Mouse (Mus musculus): Measurements from ENCODE around the gene Inppl1. TPM values are rescaled to one million over a fixed set of nuclear protein-coding genes. Genes with fewer than 3 reads are reported as not detected.
A peak's percentile ranks its signal among the peaks of the same experiment; 100 is the strongest.

Inppl1 gene
- polyA plus RNA-seq, 1 experiment from 2014 or later = 44.6 TPM

DNA sequence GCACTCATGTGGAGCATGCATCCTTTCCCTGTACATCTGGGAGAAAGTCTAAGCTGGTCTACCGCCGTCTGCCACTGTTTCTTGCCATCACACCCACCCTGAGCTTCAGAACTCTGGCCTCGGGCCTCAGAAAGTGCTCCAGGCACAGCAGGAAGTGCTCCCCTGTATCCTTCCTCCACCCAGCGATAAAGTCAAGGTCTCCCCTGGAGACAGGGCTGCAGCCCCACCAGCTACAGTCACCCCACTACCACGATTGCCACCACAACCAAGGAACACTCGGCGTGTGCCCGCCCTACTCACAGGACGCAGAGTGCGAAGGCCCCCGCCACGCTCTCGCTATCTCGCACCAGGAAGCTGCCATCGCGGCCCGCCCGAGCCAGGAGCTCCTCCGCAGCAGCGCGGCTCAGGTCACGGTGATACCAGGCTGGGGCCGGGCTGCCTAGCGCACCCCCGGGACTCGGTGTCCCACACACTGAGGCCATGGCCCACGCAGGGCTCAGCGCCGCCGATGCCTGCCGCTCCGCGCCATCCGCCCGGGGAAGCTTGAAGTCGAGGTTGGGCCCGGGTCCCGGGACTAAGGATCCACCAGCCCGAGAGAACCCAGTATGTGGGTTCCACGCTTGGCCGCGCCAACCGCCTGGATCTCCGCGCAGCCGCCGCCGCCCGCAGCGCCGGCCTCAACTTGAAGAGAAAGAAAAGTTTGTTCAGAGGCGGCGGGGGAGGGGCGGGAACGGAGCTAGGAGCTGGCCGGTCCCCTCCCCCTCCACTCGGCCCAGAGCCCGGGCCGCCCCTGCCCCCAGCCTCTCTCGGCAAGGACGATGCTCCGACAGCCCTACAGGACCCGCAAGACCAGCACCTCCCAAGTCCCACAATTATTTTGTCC, 1.5 kb downstream of the Inppl1 start:
- under 1% methylated on average over 63 of the region's 63 CpGs for WGBS
- H3K9ac ChIP-seq = peak overlapping the region; percentile 99
- peaks cover 35% of the 10 kb centered on the region for H3K4me1 ChIP-seq

DNA sequence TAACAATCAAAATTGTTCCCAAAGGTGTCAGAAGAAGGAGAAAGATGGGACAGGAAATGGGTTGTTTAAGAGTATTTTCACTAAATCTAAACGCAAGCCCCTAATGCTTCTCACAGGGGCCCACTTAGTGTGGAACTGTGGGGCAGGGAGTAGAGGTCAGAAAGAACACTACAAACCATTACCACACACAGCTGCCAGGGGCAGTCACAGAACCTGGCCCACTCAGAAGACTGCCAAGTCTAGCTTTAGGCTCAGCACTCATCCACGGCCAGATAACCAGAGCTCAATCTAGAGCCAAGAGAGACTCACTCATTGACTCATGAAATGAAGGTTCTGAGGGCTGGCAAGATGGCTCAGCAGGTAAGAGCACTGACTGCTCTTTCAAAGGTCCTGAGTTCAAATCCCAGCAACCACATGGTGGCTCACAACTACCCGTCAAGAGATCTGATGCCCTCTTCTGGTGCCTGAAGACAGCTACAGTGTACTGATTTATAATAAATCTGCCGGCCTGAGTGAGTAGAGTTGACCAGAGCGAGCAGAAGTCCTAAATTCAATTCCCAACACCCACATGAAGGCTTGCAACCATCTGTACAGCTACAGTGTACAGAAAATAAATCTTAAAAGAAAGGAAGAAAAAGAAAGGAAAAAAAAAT, 2.4 kb downstream of the Inppl1 start:
- peaks cover 35% of the 10 kb centered on the region for H3K36me3 ChIP-seq
- peak overlapping the region; percentile 81 for H3K4me2 ChIP-seq
- H3K9me3 ChIP-seq = no peaks in the 10 kb centered on the region
- no peak for ATAC-seq (ENCODE audit: insufficient number of reproducible peaks, insufficient read depth, low FRiP score, low TSS enrichment, low read depth)
- H3K9ac ChIP-seq = peak overlapping the region; percentile 99
- peak overlapping the region; percentile 90 for H3K4me3 ChIP-seq
- peak overlapping the region; percentile 96 for H3K27ac ChIP-seq
- WGBS = 45% methylated on average over 5 of the region's 5 CpGs
- H3K27me3 ChIP-seq = no peaks in the 10 kb centered on the region
- H3K4me1 ChIP-seq = peaks cover 35% of the 10 kb centered on the region

More for the DNA sequence above, 1.5 kb downstream of the Inppl1 start:
- peak; percentile 34 for ATAC-seq (ENCODE audit: insufficient number of reproducible peaks, insufficient read depth, low FRiP score, low TSS enrichment, low read depth)
- peak overlapping the region; percentile 81 for H3K4me2 ChIP-seq
- no peaks in the 10 kb centered on the region for H3K27me3 ChIP-seq
- H3K4me3 ChIP-seq = peak overlapping the region; percentile 90
- peaks cover 26% of the 10 kb centered on the region for H3K36me3 ChIP-seq
- H3K27ac ChIP-seq = peak overlapping the region; percentile 96
- H3K9me3 ChIP-seq = no peaks in the 10 kb centered on the region

- H3K4me1 ChIP-seq = peaks cover 35% of the 10 kb centered on the region
- H3K27ac ChIP-seq = no peak overlapping the region
- H3K9ac ChIP-seq = peak overlapping the region; percentile 99; the same call in 1 of the 2 replicates
- no peaks in the 10 kb centered on the region for H3K9me3 ChIP-seq
- H3K36me3 ChIP-seq = peaks cover 42% of the 10 kb centered on the region
- no peaks in the 10 kb centered on the region for H3K27me3 ChIP-seq
- peak overlapping the region; percentile 81 for H3K4me2 ChIP-seq
- WGBS = 59% methylated on average over 3 of the region's 3 CpGs
- no peak for ATAC-seq (ENCODE audit: insufficient number of reproducible peaks, insufficient read depth, low FRiP score, low TSS enrichment, low read depth)
- H3K4me3 ChIP-seq = peak overlapping the region; percentile 90; the same call in 1 of the 2 replicates
Measured at GRCm38 (mm10) chr7:101834903-101835302, 3.1 kb downstream of the Inppl1 start.

DNA sequence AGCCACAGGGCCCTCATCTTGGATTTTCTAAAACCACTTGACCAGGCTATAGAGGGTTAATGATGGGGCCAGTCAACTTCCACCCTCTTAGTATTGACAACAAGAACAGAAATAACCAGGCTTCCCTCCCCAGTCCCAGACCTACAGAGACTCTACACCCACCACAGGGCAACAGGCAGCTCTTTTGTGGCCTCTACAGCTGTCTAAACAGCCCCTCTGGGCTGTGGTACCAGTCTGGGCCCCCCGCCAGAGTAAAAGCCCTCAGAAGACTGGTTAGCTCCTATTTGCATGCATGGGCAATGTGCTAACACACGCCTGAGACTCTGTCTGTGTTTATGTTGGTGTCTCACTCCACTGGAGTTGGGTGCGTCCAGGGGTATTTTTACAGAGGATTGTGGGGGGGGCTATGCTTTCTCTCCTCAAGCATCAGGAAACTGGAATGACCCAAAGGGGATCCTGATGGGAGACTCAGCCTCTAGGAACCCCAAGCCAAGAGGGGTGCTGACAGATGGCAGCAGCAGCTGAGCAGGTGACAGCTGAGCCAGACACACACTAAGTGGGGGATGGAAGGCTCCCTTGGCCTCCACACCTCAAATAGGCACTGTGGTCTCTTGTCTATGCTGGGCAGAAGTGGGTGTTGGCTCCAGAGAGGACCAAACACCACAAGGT, 4.0 kb downstream of the Inppl1 start:
- H3K4me3 ChIP-seq = no peak overlapping the region

DNA sequence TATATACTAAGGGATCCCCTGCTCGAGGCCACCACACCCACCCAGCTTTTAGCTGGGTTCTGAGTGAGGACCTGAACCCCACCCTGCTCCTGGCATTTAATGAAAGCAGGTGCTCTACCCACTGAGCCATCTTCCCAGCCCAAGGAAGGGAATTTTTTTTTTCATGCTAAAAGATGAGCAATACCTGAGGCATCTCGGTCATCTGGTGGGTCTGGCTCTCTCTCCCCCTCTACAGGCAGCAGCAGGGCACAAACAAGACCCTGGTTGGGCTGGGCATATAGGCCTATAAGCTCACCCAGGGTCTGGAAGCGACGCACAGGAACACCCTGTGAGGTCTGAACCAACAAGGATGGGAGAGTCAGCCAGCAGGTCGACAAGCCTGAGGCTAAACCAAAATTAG, 4.7 kb downstream of the Inppl1 start:
- H3K9me3 ChIP-seq = no peaks in the 10 kb centered on the region
- 68% methylated on average over 5 of the region's 5 CpGs for WGBS
- no peak overlapping the region for H3K27ac ChIP-seq
- peaks cover 27% of the 10 kb centered on the region for H3K4me1 ChIP-seq
- H3K27me3 ChIP-seq = no peaks in the 10 kb centered on the region
- no peak overlapping the region for H3K9ac ChIP-seq
- ATAC-seq (ENCODE audit: insufficient number of reproducible peaks, insufficient read depth, low FRiP score, low TSS enrichment, low read depth) = no peak
- H3K36me3 ChIP-seq = peaks cover 58% of the 10 kb centered on the region
- no peak overlapping the region for H3K4me3 ChIP-seq
- no peak overlapping the region; the same call in 1 of the 2 replicates for H3K4me2 ChIP-seq

More for the DNA sequence above, 4.0 kb downstream of the Inppl1 start:
- WGBS = 48% methylated on average over 3 of the region's 3 CpGs
- H3K9ac ChIP-seq = peak overlapping the region; percentile 44; the same call in 1 of the 2 replicates
- H3K4me2 ChIP-seq = peak overlapping the region; percentile 0; the same call in 1 of the 2 replicates
- no peaks in the 10 kb centered on the region for H3K27me3 ChIP-seq
- no peak overlapping the region; the same call in 1 of the 2 replicates for H3K27ac ChIP-seq
- H3K4me1 ChIP-seq = peaks cover 33% of the 10 kb centered on the region
- no peak for ATAC-seq (ENCODE audit: insufficient number of reproducible peaks, insufficient read depth, low FRiP score, low TSS enrichment, low read depth)
- peaks cover 51% of the 10 kb centered on the region for H3K36me3 ChIP-seq
- no peaks in the 10 kb centered on the region for H3K9me3 ChIP-seq

DNA sequence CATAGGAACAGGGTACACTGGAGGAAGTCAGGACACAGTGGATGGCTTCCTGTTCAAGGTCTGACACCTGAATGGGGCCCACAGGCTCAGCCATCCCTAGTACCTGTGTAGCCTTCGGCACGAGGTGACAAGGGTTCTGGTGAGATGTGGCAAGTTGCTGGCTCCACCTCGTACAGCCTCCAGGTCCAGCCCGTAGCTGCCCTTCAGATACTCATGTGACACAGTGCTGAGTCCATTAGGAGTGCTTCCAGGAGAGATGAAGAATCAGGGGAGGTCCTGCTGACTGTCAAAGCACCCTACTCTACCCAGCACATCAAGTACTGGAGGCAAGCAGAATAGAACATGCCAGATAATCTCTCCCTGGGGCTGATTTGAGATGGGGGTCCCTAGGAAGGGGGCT, 5.7 kb downstream of the Inppl1 start:
- Histone ChIP-seq H3K9ac (no peak overlapping the region), H3K36me3 (peaks cover 67% of the 10 kb centered on the region), H3K4me3 (no peak overlapping the region), H3K27me3 (no peaks in the 10 kb centered on the region), H3K4me2 (no peak overlapping the region), H3K27ac (no peak overlapping the region), H3K9me3 (no peaks in the 10 kb centered on the region), H3K4me1 (peaks cover 27% of the 10 kb centered on the region)
- ATAC-seq (ENCODE audit: insufficient number of reproducible peaks, insufficient read depth, low FRiP score, low TSS enrichment, low read depth) = no peak
- WGBS = 89% methylated on average over 4 of the region's 4 CpGs

GRCm38 (mm10) chr7:101831437-101831836, 6.6 kb downstream of the Inppl1 start:
- WGBS = 96% methylated on average over 8 of the region's 8 CpGs
- Histone ChIP-seq H3K4me3 (no peak overlapping the region), H3K9me3 (no peaks in the 10 kb centered on the region)

DNA sequence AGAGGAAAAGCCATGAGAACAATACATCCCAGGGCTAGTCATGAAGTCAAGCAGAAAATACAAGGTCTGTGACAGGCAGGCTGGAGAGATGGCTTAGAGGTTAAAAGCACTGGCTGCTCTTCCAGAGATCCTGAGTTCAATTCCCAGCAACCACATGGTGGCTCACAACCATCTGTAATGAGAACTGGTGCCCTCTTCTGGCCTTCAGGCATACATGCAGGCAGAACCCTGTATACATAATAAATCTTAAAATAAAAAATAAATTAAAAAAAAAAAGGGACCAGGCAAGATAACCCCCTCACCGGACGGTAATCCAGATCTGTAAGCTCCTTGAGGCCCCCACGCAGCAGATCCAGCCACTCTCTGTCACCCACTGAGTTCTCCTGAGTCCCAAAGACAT, 7.7 kb downstream of the Inppl1 start:
- Histone ChIP-seq H3K27me3 (no peaks in the 10 kb centered on the region), H3K9ac (no peak overlapping the region), H3K4me1 (peaks cover 20% of the 10 kb centered on the region), H3K4me2 (no peak overlapping the region), H3K9me3 (no peaks in the 10 kb centered on the region), H3K4me3 (no peak overlapping the region), H3K36me3 (peaks cover 87% of the 10 kb centered on the region), H3K27ac (no peak overlapping the region)
- 96% methylated on average over 3 of the region's 3 CpGs for WGBS
- ATAC-seq (ENCODE audit: insufficient number of reproducible peaks, insufficient read depth, low FRiP score, low TSS enrichment, low read depth) = no peak

More at GRCm38 (mm10) chr7:101831437-101831836, 6.6 kb downstream of the Inppl1 start:
- H3K36me3 ChIP-seq = peaks cover 77% of the 10 kb centered on the region
- H3K9ac ChIP-seq = no peak overlapping the region
- no peaks in the 10 kb centered on the region for H3K27me3 ChIP-seq
- no peak for ATAC-seq (ENCODE audit: insufficient number of reproducible peaks, insufficient read depth, low FRiP score, low TSS enrichment, low read depth)
- H3K4me1 ChIP-seq = peaks cover 27% of the 10 kb centered on the region
- no peak overlapping the region for H3K27ac ChIP-seq
- no peak overlapping the region for H3K4me2 ChIP-seq

DNA sequence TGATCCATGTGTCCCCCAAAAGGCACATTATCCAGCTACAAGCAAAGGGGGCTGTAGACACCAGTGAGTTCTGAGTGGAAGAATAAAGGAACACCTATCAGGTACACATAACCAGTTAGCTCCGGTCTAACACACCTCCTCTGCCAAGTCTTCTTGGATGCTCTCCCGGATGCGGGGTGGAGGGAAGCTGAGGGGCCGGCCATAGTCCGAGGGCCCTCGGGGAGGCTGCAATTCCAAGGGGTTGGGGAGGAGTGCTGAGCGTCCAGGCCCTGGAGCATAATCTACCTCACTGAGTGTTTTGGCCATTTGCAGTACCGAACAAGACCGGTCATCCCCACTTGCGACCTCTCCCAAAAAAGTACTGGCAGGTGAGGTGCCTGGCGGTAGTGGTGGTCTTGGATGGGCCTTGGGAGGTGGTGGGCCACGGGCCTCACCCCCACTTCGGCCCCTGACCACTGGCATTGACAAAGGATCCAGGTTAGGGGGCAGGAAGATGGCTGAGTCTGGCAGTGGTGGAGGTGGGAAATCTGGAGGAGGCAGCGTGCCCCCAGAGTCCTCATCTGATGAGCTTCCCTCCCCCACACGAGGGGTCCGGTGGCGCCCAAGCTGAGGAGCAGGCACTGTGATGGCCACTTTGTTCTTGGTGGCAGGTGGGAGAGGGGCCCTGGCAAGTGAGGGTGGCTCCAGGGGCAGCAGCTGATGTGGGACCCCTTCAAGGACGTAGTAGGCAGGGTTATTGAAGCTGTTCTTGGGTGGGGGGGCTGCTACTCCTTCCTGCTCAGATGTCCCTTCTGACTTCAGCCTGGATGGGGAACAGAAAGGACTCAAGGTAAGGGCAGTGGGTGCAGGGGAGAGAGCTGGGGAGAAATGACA, 14.0 kb downstream of the Inppl1 start:
- Histone ChIP-seq H3K36me3 (peaks cover 60% of the 10 kb centered on the region), H3K4me3 (no peak overlapping the region), H3K4me2 (no peak overlapping the region), H3K9me3 (no peaks in the 10 kb centered on the region), H3K4me1 (peaks cover 27% of the 10 kb centered on the region), H3K27ac (no peak overlapping the region), H3K9ac (no peak overlapping the region), H3K27me3 (peaks cover 54% of the 10 kb centered on the region)
- no peak for ATAC-seq (ENCODE audit: insufficient number of reproducible peaks, insufficient read depth, low FRiP score, low TSS enrichment, low read depth)
- WGBS = 77% methylated on average over 18 of the region's 18 CpGs

GRCm38 (mm10) chr7:101822836-101823757, 14.9 kb downstream of the Inppl1 start:
- Histone ChIP-seq H3K4me3 (no peak overlapping the region), H3K9me3 (no peaks in the 10 kb centered on the region), H3K36me3 (peaks cover 51% of the 10 kb centered on the region), H3K27ac (no peak overlapping the region), H3K4me2 (no peak overlapping the region), H3K4me1 (peaks cover 32% of the 10 kb centered on the region), H3K27me3 (peaks cover 63% of the 10 kb centered on the region), H3K9ac (no peak overlapping the region)
- peak; percentile 6; the same call in 1 of the 2 replicates for ATAC-seq (ENCODE audit: insufficient number of reproducible peaks, insufficient read depth, low FRiP score, low TSS enrichment, low read depth)
- 34% methylated on average over 32 of the region's 32 CpGs for WGBS
